Mouse (Mus musculus): ENCODE measurements around the gene Cul7. TPM values are rescaled to one million over a fixed set of nuclear protein-coding genes. Genes with fewer than 3 reads are reported as not detected.

The Cul7 gene
- polyA plus RNA-seq, 1 experiment: 23.5 TPM

GRCm38 (mm10) chr17:46628791-46629684, 21.1 kb upstream of the Cul7 start, which contains the start of gene Ptk7:
Gene Ptk7, minus strand, starts transcription at chr17:46629504.
- DNase-seq (ENCODE audit: low spot score): peak; percentile 53

- DNase-seq (ENCODE audit: low spot score): no peak
These were observed 20.3 kb upstream of the Cul7 start for GRCm38 (mm10) chr17:46629685-46630441.

GRCm38 (mm10) chr17:46636831-46637523, 13.2 kb upstream of the Cul7 start:
- no peak for DNase-seq (ENCODE audit: low spot score)

- DNase-seq (ENCODE audit: low spot score): no peak
These were observed 10.2 kb upstream of the Cul7 start for GRCm38 (mm10) chr17:46639929-46640328.

GRCm38 (mm10) chr17:46642060-46642459, 8.1 kb upstream of the Cul7 start:
- no peak for DNase-seq (ENCODE audit: low spot score)

- no peak for DNase-seq (ENCODE audit: low spot score)
These were observed 5.9 kb upstream of the Cul7 start for GRCm38 (mm10) chr17:46644152-46644805.

- DNase-seq (ENCODE audit: low spot score): peak; percentile 49
These were observed 5.1 kb upstream of the Cul7 start for GRCm38 (mm10) chr17:46644916-46645475.

GRCm38 (mm10) chr17:46645561-46646321, 4.4 kb upstream of the Cul7 start, which contains the start of the genes Klc4 and Mrpl2:
Gene Klc4, minus strand, starts transcription at chr17:46646022.
Gene Mrpl2, plus strand, starts transcription at chr17:46646229.
- DNase-seq (ENCODE audit: low spot score): peak; percentile 99

GRCm38 (mm10) chr17:46646322-46646662, 3.8 kb upstream of the Cul7 start:
- DNase-seq (ENCODE audit: low spot score): no peak

- DNase-seq (ENCODE audit: low spot score): no peak
These were observed 2.9 kb upstream of the Cul7 start for GRCm38 (mm10) chr17:46647279-46647678.

- no peak for DNase-seq (ENCODE audit: low spot score)
These were observed 1.7 kb upstream of the Cul7 start for GRCm38 (mm10) chr17:46648436-46648835.

GRCm38 (mm10) chr17:46649811-46650210, 326 bp upstream of the Cul7 start:
- no peak for DNase-seq (ENCODE audit: low spot score)

- DNase-seq (ENCODE audit: low spot score): no peak
These were observed 1.2 kb downstream of the Cul7 start for GRCm38 (mm10) chr17:46651292-46651691.

- DNase-seq (ENCODE audit: low spot score): no peak
These were observed 1.8 kb downstream of the Cul7 start for GRCm38 (mm10) chr17:46651755-46652547.

GRCm38 (mm10) chr17:46656054-46656453, 5.9 kb downstream of the Cul7 start:
- no peak for DNase-seq (ENCODE audit: low spot score)

- no peak for DNase-seq (ENCODE audit: low spot score)
These were observed 11.2 kb downstream of the Cul7 start for GRCm38 (mm10) chr17:46661351-46661750.

GRCm38 (mm10) chr17:46661981-46662380, 11.8 kb downstream of the Cul7 start:
- DNase-seq (ENCODE audit: low spot score): no peak

GRCm38 (mm10) chr17:46662730-46663129, 12.6 kb downstream of the Cul7 start:
- DNase-seq (ENCODE audit: low spot score): no peak

GRCm38 (mm10) chr17:46667712-46668111, 17.6 kb downstream of the Cul7 start:
- DNase-seq (ENCODE audit: low spot score): no peak

GRCm38 (mm10) chr17:46669911-46670310, 19.8 kb downstream of the Cul7 start:
- DNase-seq (ENCODE audit: low spot score): no peak

Data from urinary bladder, adult 2 months (tissue).